Mouse (Mus musculus): ENCODE measurements at regions not wholly inside any gene's neighbourhood (a gene's known extent, or its start where the extent isn't known, plus 50 kb on each side); places are given as distances from the start of the nearest gene placed in this dataset.

DNA sequence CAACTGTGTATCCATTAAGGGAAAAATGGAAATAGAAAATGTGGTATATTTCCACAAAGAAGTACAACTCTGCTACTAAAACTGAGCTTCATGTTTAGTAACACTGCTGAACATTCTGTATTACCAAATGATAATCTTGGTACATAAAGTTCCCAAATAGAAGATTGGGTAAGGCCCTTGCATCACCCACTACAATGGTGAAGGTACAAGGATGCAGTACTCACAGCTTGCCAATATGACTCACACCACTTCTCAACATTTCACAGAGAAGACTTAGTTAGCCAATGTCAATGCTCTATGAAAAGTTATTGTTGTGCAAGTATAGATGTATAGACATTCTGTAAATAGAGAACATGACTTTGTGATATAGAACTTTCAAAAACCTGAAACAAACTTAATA, 383.8 kb upstream of the Klra1 start:
- peak; percentile 3 for DNase-seq
